Mouse (Mus musculus) liver, embryonic 15.5 days (tissue): ENCODE measurements around the gene Itgb5. TPM values are rescaled to one million over a fixed set of nuclear protein-coding genes. Genes with fewer than 3 reads are reported as not detected.

Source experiments
- ATAC-seq: fragments of 200-750 bp; cut with Nextera tagmentation; 2 replicates; pipeline ENCODE4 v1.8.0; 2017; ENCODE audit warnings: moderate number of reproducible peaks, mild to moderate bottlenecking, moderate library complexity; ENCODE audit not compliant: insufficient read depth
- H3K27ac ChIP-seq: fragments of 300-500 bp; sonication (generic); replicated peaks from 2 replicates; pipeline ENCODE4 v1.5.1; 2015; ENCODE audit warnings: mild to moderate bottlenecking, inconsistent platforms
- H3K27me3 ChIP-seq: fragments of 300-500 bp; sonication (generic); 2 replicates; pipeline ENCODE4 v1.6.1; 2015; ENCODE audit warnings: mild to moderate bottlenecking, inconsistent platforms
- H3K36me3 ChIP-seq: fragments of 300-500 bp; sonication (generic); replicated peaks from 2 replicates; pipeline ENCODE4 v1.6.1; 2015; ENCODE audit warnings: moderate library complexity, mild to moderate bottlenecking, inconsistent platforms
- H3K4me1 ChIP-seq: fragments of 300-500 bp; sonication (generic); replicated peaks from 2 replicates; pipeline ENCODE4 v1.6.1; 2015; ENCODE audit warnings: inconsistent platforms
- H3K4me2 ChIP-seq: fragments of 300-500 bp; sonication (generic); 2 replicates; pipeline ENCODE4 v1.6.1; 2015; ENCODE audit warnings: moderate library complexity, mild to moderate bottlenecking, inconsistent platforms
- H3K4me3 ChIP-seq: fragments of 300-500 bp; sonication (generic); replicated peaks from 2 replicates; pipeline ENCODE4 v1.5.1; 2015; ENCODE audit warnings: mild to moderate bottlenecking, inconsistent platforms
- H3K9ac ChIP-seq: fragments of 300-500 bp; sonication (generic); 2 replicates; pipeline ENCODE4 v1.6.1; 2015; ENCODE audit warnings: moderate library complexity, mild to moderate bottlenecking, inconsistent platforms
- H3K9me3 ChIP-seq: fragments of 300-500 bp; sonication (generic); replicated peaks from 2 replicates; pipeline ENCODE4 v1.6.1; 2016; ENCODE audit warnings: inconsistent platforms
- WGBS: fragments of 180-500 bp; shearing (Covaris S2); methylation state at CpG from one replicate; pipeline ENCODE4 v1.1.7; 2015; ENCODE audit warnings: mixed read lengths; ENCODE audit not compliant: insufficient replicate concordance; 5-methylcytosine and 5-hydroxymethylcytosine counted together
- polyA plus RNA-seq: library from polyadenylated mRNA; unstranded; fragments of >200 nt; fragmentation: Nextera tagmentation; extraction: Ambion mirVana; gene quantifications from 2 replicates; pipeline ENCODE4 v1.2.1, GENCODE M21; 2015

Itgb5 gene
- polyA plus RNA-seq, 1 experiment from 2014 or later = 16.2 TPM

GRCm38 (mm10) chr16:33880765-33881164 lies 51.3 kb downstream of the Itgb5 start:
- peaks cover 21% of the 10 kb centered on the region for H3K4me1 ChIP-seq
- 62% methylated on average over 4 of the region's 4 CpGs for WGBS
- ATAC-seq = no peak
- H3K27me3 ChIP-seq = no peaks in the 10 kb centered on the region
- no peak overlapping the region for H3K4me3 ChIP-seq
- H3K36me3 ChIP-seq = no peaks in the 10 kb centered on the region
- no peak overlapping the region for H3K9ac ChIP-seq
- H3K27ac ChIP-seq = no peak overlapping the region
- H3K9me3 ChIP-seq = no peaks in the 10 kb centered on the region
- no peak overlapping the region for H3K4me2 ChIP-seq

GRCm38 (mm10) chr16:33882540-33882939 lies 53.1 kb downstream of the Itgb5 start:
- no peaks in the 10 kb centered on the region for H3K27me3 ChIP-seq
- H3K4me3 ChIP-seq = no peak overlapping the region
- 52% methylated on average over 4 of the region's 4 CpGs for WGBS
- no peaks in the 10 kb centered on the region for H3K9me3 ChIP-seq
- no peak overlapping the region for H3K4me2 ChIP-seq
- no peak for ATAC-seq
- H3K27ac ChIP-seq = no peak overlapping the region
- H3K36me3 ChIP-seq = no peaks in the 10 kb centered on the region
- no peak overlapping the region for H3K9ac ChIP-seq
- peaks cover 34% of the 10 kb centered on the region for H3K4me1 ChIP-seq

- no peaks in the 10 kb centered on the region for H3K9me3 ChIP-seq
- H3K36me3 ChIP-seq = no peaks in the 10 kb centered on the region
- H3K4me3 ChIP-seq = no peak overlapping the region
- H3K9ac ChIP-seq = no peak overlapping the region
- ATAC-seq = no peak
- H3K27ac ChIP-seq = no peak overlapping the region
- peaks cover 34% of the 10 kb centered on the region for H3K4me1 ChIP-seq
- no peaks in the 10 kb centered on the region for H3K27me3 ChIP-seq
- H3K4me2 ChIP-seq = no peak overlapping the region
- 58% methylated on average over 16 of the region's 16 CpGs for WGBS
Observed at GRCm38 (mm10) chr16:33883046-33883975, 53.8 kb downstream of the Itgb5 start.

- no peak for ATAC-seq
- Histone ChIP-seq H3K27me3 (no peaks in the 10 kb centered on the region), H3K4me2 (no peak overlapping the region), H3K9me3 (no peaks in the 10 kb centered on the region), H3K4me1 (peaks cover 34% of the 10 kb centered on the region), H3K36me3 (no peaks in the 10 kb centered on the region), H3K27ac (peak overlapping the region; percentile 14; the same call in 1 of the 2 replicates), H3K4me3 (no peak overlapping the region), H3K9ac (no peak overlapping the region)
- WGBS = 56% methylated on average over 5 of the region's 5 CpGs
Observed at GRCm38 (mm10) chr16:33884201-33884600, 54.7 kb downstream of the Itgb5 start.

DNA sequence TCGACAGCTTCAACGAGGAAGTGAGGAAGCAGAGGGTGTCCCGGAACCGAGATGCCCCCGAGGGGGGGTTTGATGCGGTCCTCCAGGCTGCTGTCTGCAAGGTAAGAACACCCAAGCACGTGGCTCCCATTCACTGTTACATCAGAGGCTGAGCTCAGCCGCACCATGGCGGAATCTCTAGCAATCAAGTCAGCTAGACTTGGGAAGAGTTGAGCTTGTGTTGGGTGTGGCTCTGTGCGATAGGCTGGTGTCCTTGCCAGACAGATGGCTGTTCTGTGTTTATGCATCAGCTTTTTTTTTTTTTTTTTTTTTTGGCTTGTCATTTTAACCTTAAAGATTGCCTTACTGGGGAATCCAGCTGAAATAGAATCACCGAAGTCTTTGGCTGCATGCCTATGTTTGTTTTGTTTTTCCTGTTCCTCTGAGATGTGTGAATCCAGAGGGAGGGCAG lies 55.6 kb downstream of the Itgb5 start:
- H3K36me3 ChIP-seq = no peaks in the 10 kb centered on the region
- H3K4me2 ChIP-seq = no peak overlapping the region
- no peaks in the 10 kb centered on the region for H3K9me3 ChIP-seq
- no peak overlapping the region for H3K9ac ChIP-seq
- peaks cover 34% of the 10 kb centered on the region for H3K4me1 ChIP-seq
- no peak for ATAC-seq
- H3K27me3 ChIP-seq = no peaks in the 10 kb centered on the region
- WGBS = 43% methylated on average over 11 of the region's 11 CpGs
- no peak overlapping the region for H3K27ac ChIP-seq
- H3K4me3 ChIP-seq = no peak overlapping the region

DNA sequence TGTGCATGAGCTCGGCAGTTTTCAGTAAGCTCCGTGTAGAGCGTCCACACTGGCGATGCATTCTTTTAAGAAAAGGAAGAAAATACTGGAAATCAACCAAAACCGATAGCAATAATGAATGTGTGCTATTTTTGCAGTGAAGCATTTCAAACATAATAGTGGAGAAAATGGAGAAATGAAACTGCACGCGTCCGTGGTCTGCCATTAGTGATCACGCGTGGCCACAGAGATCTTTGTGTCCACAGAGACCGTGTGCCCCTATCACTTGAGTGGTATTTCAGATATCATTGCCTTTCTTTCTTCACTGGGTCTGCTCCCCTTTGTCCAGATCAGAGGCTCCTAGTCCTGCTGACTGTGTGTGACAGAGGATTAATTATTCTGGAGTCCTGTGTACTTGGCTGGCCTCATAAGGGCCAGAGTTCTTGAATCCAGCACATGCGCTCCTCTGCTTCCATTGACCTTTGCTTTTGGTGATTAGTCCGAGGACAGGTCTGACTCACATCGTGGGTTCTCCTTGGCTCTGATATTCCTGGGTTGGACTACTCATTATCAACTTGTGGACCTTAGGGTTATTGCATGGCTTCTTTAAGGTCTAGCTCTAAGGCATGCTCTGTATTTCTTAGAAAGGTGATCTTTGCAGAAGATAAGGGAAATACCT lies 56.3 kb downstream of the Itgb5 start:
- no peak for ATAC-seq
- no peaks in the 10 kb centered on the region for H3K27me3 ChIP-seq
- no peak overlapping the region for H3K4me3 ChIP-seq
- H3K9me3 ChIP-seq = no peaks in the 10 kb centered on the region
- H3K4me1 ChIP-seq = peaks cover 38% of the 10 kb centered on the region
- no peak overlapping the region for H3K4me2 ChIP-seq
- 65% methylated on average over 14 of the region's 14 CpGs for WGBS
- H3K36me3 ChIP-seq = no peaks in the 10 kb centered on the region
- H3K27ac ChIP-seq = no peak overlapping the region
- no peak overlapping the region for H3K9ac ChIP-seq

GRCm38 (mm10) chr16:33886665-33887064 lies 57.2 kb downstream of the Itgb5 start:
- H3K4me2 ChIP-seq = no peak overlapping the region
- 15% methylated on average over 6 of the region's 6 CpGs for WGBS
- peaks cover 44% of the 10 kb centered on the region for H3K4me1 ChIP-seq
- no peak for ATAC-seq
- no peaks in the 10 kb centered on the region for H3K27me3 ChIP-seq
- no peak overlapping the region for H3K4me3 ChIP-seq
- no peaks in the 10 kb centered on the region for H3K36me3 ChIP-seq
- H3K9me3 ChIP-seq = no peaks in the 10 kb centered on the region
- H3K27ac ChIP-seq = peak overlapping the region; percentile 33; the same call in 1 of the 2 replicates
- no peak overlapping the region for H3K9ac ChIP-seq

- Histone ChIP-seq H3K9ac (no peak overlapping the region), H3K4me3 (no peak overlapping the region), H3K4me1 (peaks cover 45% of the 10 kb centered on the region), H3K27me3 (no peaks in the 10 kb centered on the region), H3K36me3 (no peaks in the 10 kb centered on the region), H3K4me2 (no peak overlapping the region), H3K9me3 (no peaks in the 10 kb centered on the region), H3K27ac (no peak overlapping the region)
- 48% methylated on average over 2 of the region's 2 CpGs for WGBS
- no peak for ATAC-seq
Observed at GRCm38 (mm10) chr16:33887981-33888380, 58.5 kb downstream of the Itgb5 start.

DNA sequence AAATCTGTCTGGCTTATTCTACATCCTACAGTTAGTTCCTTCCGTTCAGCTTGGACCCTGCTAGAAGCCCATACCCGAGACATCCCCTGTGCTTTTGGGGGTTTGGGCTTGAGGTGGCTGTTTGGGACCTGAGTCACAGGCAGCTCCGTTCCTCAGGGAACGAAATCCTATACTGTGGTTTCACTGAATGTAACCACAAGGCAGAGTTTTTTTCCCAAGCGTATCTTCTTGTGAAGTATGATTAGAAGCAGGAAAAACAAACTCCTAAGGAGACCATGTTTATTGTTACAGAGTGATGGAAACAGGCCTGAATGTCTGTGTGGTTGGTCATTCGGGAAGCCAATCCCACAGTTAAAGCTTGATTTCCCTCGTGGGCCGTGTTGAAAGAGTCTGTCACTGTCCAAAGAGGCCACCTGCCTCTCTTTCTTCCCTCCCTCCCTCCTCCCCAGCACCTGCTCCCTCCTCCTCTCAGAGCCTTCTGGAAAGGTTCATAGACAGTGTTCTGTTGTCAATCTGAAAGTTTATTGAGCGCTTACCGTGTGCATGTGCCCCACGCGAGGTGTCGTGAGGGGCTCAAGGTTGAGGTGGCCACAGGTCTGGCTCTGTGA lies 59.6 kb downstream of the Itgb5 start:
- H3K4me3 ChIP-seq = no peak overlapping the region
- H3K9ac ChIP-seq = no peak overlapping the region
- 65% methylated on average over 13 of the region's 13 CpGs for WGBS
- no peak overlapping the region for H3K4me2 ChIP-seq
- no peak overlapping the region for H3K27ac ChIP-seq
- peaks cover 44% of the 10 kb centered on the region for H3K4me1 ChIP-seq
- ATAC-seq = no peak
- H3K9me3 ChIP-seq = no peaks in the 10 kb centered on the region
- H3K27me3 ChIP-seq = no peaks in the 10 kb centered on the region
- no peaks in the 10 kb centered on the region for H3K36me3 ChIP-seq

DNA sequence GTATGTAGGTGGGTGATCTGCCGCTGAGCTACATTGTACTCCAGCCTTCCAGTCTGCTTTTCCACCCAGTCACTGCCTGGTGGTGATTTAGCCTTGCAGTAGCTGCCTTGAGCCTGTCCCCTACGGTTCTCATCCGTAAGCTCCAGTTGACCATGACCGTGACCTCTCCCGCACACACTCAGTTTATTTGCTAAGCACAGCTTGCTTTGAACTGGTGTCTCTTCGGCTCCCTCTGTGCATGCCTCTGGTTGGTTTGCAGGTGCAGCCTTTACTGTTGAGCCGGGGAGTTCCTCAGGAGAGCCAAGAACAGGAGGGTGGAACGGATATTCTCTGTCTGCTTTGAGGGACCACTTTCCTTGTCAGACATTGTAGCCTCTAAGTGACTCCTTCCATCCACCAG lies 61.6 kb downstream of the Itgb5 start:
- Histone ChIP-seq H3K36me3 (no peaks in the 10 kb centered on the region), H3K27ac (0 out of 2 replicates have a peak overlapping the region, but pooled peaks have one; percentile 38), H3K4me3 (no peak overlapping the region), H3K4me1 (peaks cover 52% of the 10 kb centered on the region), H3K4me2 (no peak overlapping the region), H3K9ac (no peak overlapping the region), H3K9me3 (no peaks in the 10 kb centered on the region), H3K27me3 (no peaks in the 10 kb centered on the region)
- peak; percentile 17; the same call in 1 of the 2 replicates for ATAC-seq
- 68% methylated on average over 8 of the region's 8 CpGs for WGBS
